In the genomic region with DNA sequence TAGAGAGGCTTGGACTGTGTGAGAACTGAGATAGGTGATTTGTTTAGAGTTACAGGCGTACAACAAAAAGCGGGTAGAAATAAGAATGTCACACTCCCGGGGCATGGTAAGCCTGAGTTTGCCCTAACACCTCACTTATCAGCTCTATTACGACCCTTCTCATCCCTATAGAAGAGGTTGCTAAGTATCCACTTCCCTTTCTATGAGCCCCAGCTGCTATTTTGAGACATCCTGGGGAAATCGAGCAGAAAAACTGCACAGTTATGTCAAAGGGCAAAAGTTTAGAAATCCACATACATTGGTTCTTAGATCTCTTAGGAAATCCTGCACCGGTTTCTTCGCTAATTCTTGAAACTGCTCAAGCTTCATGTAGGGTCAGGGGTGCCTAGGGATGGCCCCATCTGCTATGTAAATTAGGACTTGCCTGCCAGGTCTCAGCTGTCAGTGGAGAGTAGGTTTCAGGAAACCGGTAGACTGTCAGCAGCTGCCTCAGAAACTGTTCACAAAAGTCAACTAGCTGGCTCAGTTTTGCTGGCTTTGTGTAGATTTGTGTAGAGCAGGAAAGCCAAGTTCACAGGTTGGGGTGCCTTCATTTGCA, we compare ENCODE assay signal across 11 mouse cellular contexts. TPM values are rescaled to one million over a fixed set of nuclear protein-coding genes. Genes with fewer than 3 reads are reported as not detected.
A peak's percentile ranks its signal among the peaks of the same experiment; 100 is the strongest.
DNase-seq lines count a peak whose midpoint lies in the region; ATAC-seq and TF ChIP-seq lines count a peak whose summit lies in the region.
"Had no signal": no experiment of that assay in that cellular context is flagged by ENCODE, and none has a peak within 500 bp of the region (broad histone marks: within the 10 kb centered on the region; RNA-seq: fewer than 3 reads in every experiment).

No protein-coding gene starts in this region.

- DNase-seq in heart, adult 2 months: no peak
- DNase-seq in midbrain, embryonic 14.5 days: no peak
- DNase-seq in urinary bladder, postnatal 10 days (ENCODE audit: low spot score): no peak
- no peak for DNase-seq in MN1 (ENCODE audit: low spot score)

- H3K36me3 ChIP-seq in heart, embryonic 11.5 days (ENCODE audit: control insufficient read depth, insufficient read depth, low read length): 0 out of 2 replicates have a peak, but pooled peaks cover 3% of the 10 kb centered on the region
- H3K36me3 ChIP-seq in heart, adult 2 months (ENCODE audit: control insufficient read depth, insufficient read depth, low read length): no peaks in the 10 kb centered on the region
- H3K36me3 ChIP-seq in midbrain, embryonic 15.5 days (replicated peaks): no peaks in the 10 kb centered on the region
- peaks cover 8% of the 10 kb centered on the region; the same call in 1 of the 2 replicates for H3K36me3 ChIP-seq in midbrain, embryonic 14.5 days (ENCODE audit: control insufficient read depth, insufficient read depth, low read length)
- no peaks in the 10 kb centered on the region for H3K36me3 ChIP-seq in intestine, postnatal 0 days (ENCODE audit: control insufficient read depth, insufficient read depth)
- no peaks in the 10 kb centered on the region for H3K36me3 ChIP-seq in stomach, embryonic 15.5 days

- no peak overlapping the region for H3K9ac ChIP-seq in heart, embryonic 11.5 days (ENCODE audit: low read depth, low read length)
- H3K9ac ChIP-seq in heart, adult 2 months (ENCODE audit: low read depth, low read length): no peak overlapping the region
- H3K9ac ChIP-seq in midbrain, embryonic 15.5 days: no peak overlapping the region
- no peak overlapping the region for H3K9ac ChIP-seq in midbrain, embryonic 14.5 days (replicated peaks; ENCODE audit: low read length)
- H3K9ac ChIP-seq in intestine, postnatal 0 days (ENCODE audit: low read depth, low read length): no peak overlapping the region
- no peak overlapping the region for H3K9ac ChIP-seq in stomach, embryonic 15.5 days

- intact Hi-C loops in heart, adult 2 months (cut with DNase I): loop anchor here (5.0 kb wide), 1 partner anchor 67 kb away; no protein-coding TSS in a partner anchor

- H3K27me3 ChIP-seq in heart, embryonic 11.5 days (ENCODE audit: control insufficient read depth, insufficient read depth, low read length): no peaks in the 10 kb centered on the region
- no peaks in the 10 kb centered on the region for H3K27me3 ChIP-seq in heart, adult 2 months (ENCODE audit: control insufficient read depth, insufficient read depth, low read length)
- H3K27me3 ChIP-seq in midbrain, embryonic 15.5 days (replicated peaks): peaks cover 6% of the 10 kb centered on the region; the same call in 1 of the 2 replicates
- peaks cover 17% of the 10 kb centered on the region for H3K27me3 ChIP-seq in midbrain, embryonic 14.5 days (ENCODE audit: control insufficient read depth, insufficient read depth, low read length)
- H3K27me3 ChIP-seq in intestine, postnatal 0 days (replicated peaks; ENCODE audit: control insufficient read depth, insufficient read depth, low read length): no peaks in the 10 kb centered on the region
- peaks cover 16% of the 10 kb centered on the region for H3K27me3 ChIP-seq in stomach, embryonic 15.5 days (replicated peaks)

- ATAC-seq in heart, embryonic 11.5 days (replicated peaks; ENCODE audit: insufficient number of reproducible peaks, low FRiP score, low TSS enrichment): no peak
- no peak for ATAC-seq in midbrain, embryonic 15.5 days (replicated peaks)
- ATAC-seq in midbrain, embryonic 14.5 days (ENCODE audit: low FRiP score, low TSS enrichment): no peak
- ATAC-seq in intestine, postnatal 0 days: no peak
- no peak for ATAC-seq in stomach, embryonic 15.5 days (ENCODE audit: insufficient read depth, low FRiP score, low read depth)

- H3K4me2 ChIP-seq in heart, embryonic 11.5 days: peak overlapping the region; percentile 98
- H3K4me2 ChIP-seq in midbrain, embryonic 15.5 days: peak overlapping the region; percentile 85
- H3K4me2 ChIP-seq in midbrain, embryonic 14.5 days (ENCODE audit: low read length): no peak overlapping the region
- peak overlapping the region; percentile 100 for H3K4me2 ChIP-seq in intestine, postnatal 0 days (replicated peaks; ENCODE audit: low read depth)
- H3K4me2 ChIP-seq in stomach, embryonic 15.5 days: peak overlapping the region; percentile 99

- H3K4me1 ChIP-seq in heart, embryonic 11.5 days (ENCODE audit: control insufficient read depth, insufficient read depth, low read length): peaks cover 13% of the 10 kb centered on the region
- H3K4me1 ChIP-seq in heart, adult 2 months (ENCODE audit: control insufficient read depth, insufficient read depth, low read length): peaks cover 1% of the 10 kb centered on the region; the same call in 1 of the 2 replicates
- peaks cover 23% of the 10 kb centered on the region for H3K4me1 ChIP-seq in midbrain, embryonic 15.5 days
- H3K4me1 ChIP-seq in midbrain, embryonic 14.5 days (ENCODE audit: control insufficient read depth, insufficient read depth, low read length): peaks cover 20% of the 10 kb centered on the region; the same call in 1 of the 2 replicates
- peaks cover 8% of the 10 kb centered on the region; the same call in 1 of the 2 replicates for H3K4me1 ChIP-seq in intestine, postnatal 0 days (replicated peaks; ENCODE audit: control insufficient read depth, insufficient read depth, low read length)
- peaks cover 14% of the 10 kb centered on the region for H3K4me1 ChIP-seq in stomach, embryonic 15.5 days

- no peak for TF ChIP-seq EP300 in heart, adult 2 months (IDR thresholded peaks at IDR 0.05; ENCODE audit: insufficient read depth, low read depth, low read length)

- 17% methylated on average over 8 of the region's 8 CpGs for WGBS in heart, embryonic 11.5 days (ENCODE audit: insufficient replicate concordance)
- WGBS in heart, adult 2 months: 53% methylated on average over 8 of the region's 8 CpGs
- WGBS in midbrain, embryonic 15.5 days: 30% methylated on average over 8 of the region's 8 CpGs
- WGBS in midbrain, embryonic 14.5 days: 30% methylated on average over 8 of the region's 8 CpGs
- 61% methylated on average over 8 of the region's 8 CpGs for WGBS in intestine, postnatal 0 days
- 58% methylated on average over 8 of the region's 8 CpGs for WGBS in stomach, embryonic 15.5 days

- H3K79me2 ChIP-seq in heart, adult 2 months (replicated peaks; ENCODE audit: control insufficient read depth, insufficient read depth, low read length): no peaks in the 10 kb centered on the region

- no peaks in the 10 kb centered on the region for H3K9me3 ChIP-seq in heart, embryonic 11.5 days (replicated peaks; ENCODE audit: control insufficient read depth, low read length)
- no peaks in the 10 kb centered on the region for H3K9me3 ChIP-seq in midbrain, embryonic 15.5 days
- H3K9me3 ChIP-seq in midbrain, embryonic 14.5 days (ENCODE audit: control insufficient read depth, low read length): no peaks in the 10 kb centered on the region
- H3K9me3 ChIP-seq in intestine, postnatal 0 days (ENCODE audit: control insufficient read depth): no peaks in the 10 kb centered on the region
- no peaks in the 10 kb centered on the region for H3K9me3 ChIP-seq in stomach, embryonic 15.5 days

- no peak overlapping the region for H3K4me3 ChIP-seq in heart, embryonic 11.5 days (ENCODE audit: low read depth, low read length)
- H3K4me3 ChIP-seq in heart, adult 2 months: no peak overlapping the region
- H3K4me3 ChIP-seq in midbrain, embryonic 15.5 days: no peak overlapping the region
- H3K4me3 ChIP-seq in midbrain, embryonic 14.5 days (replicated peaks; ENCODE audit: low read depth, low read length): no peak overlapping the region
- no peak overlapping the region for H3K4me3 ChIP-seq in intestine, postnatal 0 days (ENCODE audit: low read depth, low read length)
- peak overlapping the region; percentile 58; the same call in 1 of the 2 replicates for H3K4me3 ChIP-seq in stomach, embryonic 15.5 days (replicated peaks)

- TF ChIP-seq CTCF in heart, adult 2 months (IDR thresholded peaks at IDR 0.05): no peak
- TF ChIP-seq CTCF in intestine, postnatal 0 days (IDR thresholded peaks at IDR 0.05; ENCODE audit: low read depth): no peak

- TF ChIP-seq POLR2A in heart, adult 2 months (IDR thresholded peaks at IDR 0.05; ENCODE audit: insufficient read depth, low read depth, low read length): no peak

- H3K27ac ChIP-seq in heart, embryonic 11.5 days (ENCODE audit: low read depth, low read length): no peak overlapping the region
- no peak overlapping the region for H3K27ac ChIP-seq in heart, adult 2 months
- H3K27ac ChIP-seq in midbrain, embryonic 15.5 days: no peak overlapping the region
- no peak overlapping the region for H3K27ac ChIP-seq in midbrain, embryonic 14.5 days (replicated peaks; ENCODE audit: low read depth, low read length)
- H3K27ac ChIP-seq in intestine, postnatal 0 days (ENCODE audit: low read depth, low read length): no peak overlapping the region
- no peak overlapping the region for H3K27ac ChIP-seq in stomach, embryonic 15.5 days

RNA-seq across cellular contexts. Expression of a gene that starts 27.9 kb away (rescaled TPM):
- polyA plus RNA-seq in heart, embryonic 11.5 days (2014; fragmentation: Nextera tagmentation; extraction: Ambion mirVana): not detected in 2 replicates
- total RNA-seq in heart, adult 2 months (2021): not detected
- not detected in 2 replicates for polyA plus RNA-seq in heart, adult 2 months (2012; rRNA removed)
- polyA plus RNA-seq in midbrain, embryonic 15.5 days (2015; fragmentation: Nextera tagmentation; extraction: Ambion mirVana): 0.31 TPM in 1 of 2 replicates, not detected in the other
- polyA plus RNA-seq in midbrain, embryonic 14.5 days (2014; fragmentation: Nextera tagmentation; extraction: Ambion mirVana): not detected in 2 replicates
- not detected in 2 replicates for polyA plus RNA-seq in intestine, postnatal 0 days (2015; fragmentation: Nextera tagmentation; extraction: Ambion mirVana)
- polyA plus RNA-seq in stomach, embryonic 15.5 days (2015; fragmentation: Nextera tagmentation; extraction: Ambion mirVana): not detected in 2 replicates
- total RNA-seq: hematopoietic stem cell, adult 5-6 weeks had no signal
- polyA plus RNA-seq: embryonic facial prominence, embryonic 14.5 days; limb, embryonic 11.5 days had no signal

RNA-seq across cellular contexts. Expression of a gene that starts 46.8 kb away (rescaled TPM):
- 8.2 and 12.1 TPM in 2 replicates for polyA plus RNA-seq in heart, embryonic 11.5 days (2014; fragmentation: Nextera tagmentation; extraction: Ambion mirVana)
- 1 to 10 TPM; 5.9 to 8.1 TPM for total RNA-seq in heart, adult 2 months (2021)
- 6.3 and 9.0 TPM in 2 replicates for polyA plus RNA-seq in heart, adult 2 months (2012; rRNA removed)
- polyA plus RNA-seq in midbrain, embryonic 15.5 days (2015; fragmentation: Nextera tagmentation; extraction: Ambion mirVana): 19.8 TPM in 2 replicates
- polyA plus RNA-seq in midbrain, embryonic 14.5 days (2014; fragmentation: Nextera tagmentation; extraction: Ambion mirVana): 21.3 and 25.5 TPM in 2 replicates
- 6.2 and 6.6 TPM in 2 replicates for polyA plus RNA-seq in intestine, postnatal 0 days (2015; fragmentation: Nextera tagmentation; extraction: Ambion mirVana)
- 5.8 and 6.1 TPM in 2 replicates for polyA plus RNA-seq in stomach, embryonic 15.5 days (2015; fragmentation: Nextera tagmentation; extraction: Ambion mirVana)
